8 mouse cellular contexts compared by ENCODE assay signal in genomic region chr8:119446211-119446989, GRCm38 (mm10). TPM values are rescaled to one million over a fixed set of nuclear protein-coding genes. Genes with fewer than 3 reads are reported as not detected.
A peak's percentile ranks its signal among the peaks of the same experiment; 100 is the strongest.
DNase-seq lines count a peak whose midpoint lies in the region; ATAC-seq and TF ChIP-seq lines count a peak whose summit lies in the region.

Necab2 (plus strand) TSS chr8:119446719.

- peak within 1 kb of the TSS; percentile 74 for H3K9ac ChIP-seq in intestine, embryonic 16.5 days (ENCODE audit: low read depth, low read length)

- peak; percentile 72 for ATAC-seq in intestine, embryonic 16.5 days
- ATAC-seq in erythroblast, adult 5-6 weeks (replicated peaks; ENCODE audit: low FRiP score, poor library complexity, severe bottlenecking): no peak

- peaks cover 7% of the 10 kb centered on the region for H3K4me1 ChIP-seq in cortical plate, adult 2 months (ENCODE audit: control insufficient read depth, insufficient read depth, low read length)
- H3K4me1 ChIP-seq in intestine, embryonic 16.5 days (ENCODE audit: control insufficient read depth, insufficient read depth, low read length): peaks cover 10% of the 10 kb centered on the region

- H3K27me3 ChIP-seq in intestine, embryonic 16.5 days (replicated peaks; ENCODE audit: control insufficient read depth, insufficient read depth, low read length): peaks cover 17% of the 10 kb centered on the region

- 2% methylated on average over 33 of the region's 52 CpGs for WGBS in intestine, embryonic 16.5 days

- DNase-seq in adipocyte (ENCODE audit: low spot score): peak; percentile 42
- peak; percentile 66 for DNase-seq in gastrocnemius, postnatal 25 days
- DNase-seq in left cerebral cortex, postnatal 25 days (ENCODE audit: low spot score in 2 of 2): peak; percentile 88
- DNase-seq in mesoderm, embryonic 11.5 days (ENCODE audit: low read depth, low spot score): peak; percentile 90
- peak; percentile 45 for DNase-seq in skeletal muscle tissue, adult 2 months (ENCODE audit: low read depth, low spot score)

- intact Hi-C loops in left cerebral cortex, postnatal 25 days (cut with DNase I): loop anchor here (1.0 to 10.0 kb wide), 5 partner anchors 52 to 328 kb away; partner anchors contain the start of genes Taf1c and Tldc1

- peak; percentile 59 for TF ChIP-seq CTCF in cortical plate, adult 2 months (IDR thresholded peaks at IDR 0.05; ENCODE audit: extremely low read depth, insufficient read depth, low read length)

- peak within 1 kb of the TSS; percentile 100 for H3K4me2 ChIP-seq in intestine, embryonic 16.5 days (ENCODE audit: low read depth, low read length)

- no peaks in the 10 kb centered on the region for H3K9me3 ChIP-seq in intestine, embryonic 16.5 days (ENCODE audit: control insufficient read depth, low read length)

- H3K27ac ChIP-seq in cortical plate, adult 2 months (ENCODE audit: insufficient read depth, low read length): peak within 1 kb of the TSS; percentile 37; the same call in 1 of the 2 replicates
- no peak within 1 kb of the TSS for H3K27ac ChIP-seq in intestine, embryonic 16.5 days (ENCODE audit: low read length)

- H3K4me3 ChIP-seq in cortical plate, adult 2 months (ENCODE audit: insufficient read depth, low read length): peak within 1 kb of the TSS; percentile 63
- H3K4me3 ChIP-seq in intestine, embryonic 16.5 days (ENCODE audit: low read length): peak within 1 kb of the TSS; percentile 68

- H3K36me3 ChIP-seq in intestine, embryonic 16.5 days (ENCODE audit: control insufficient read depth, insufficient read depth, low read length): no peaks in the 10 kb centered on the region

- TF ChIP-seq POLR2A in cortical plate, adult 2 months (IDR thresholded peaks at IDR 0.05; ENCODE audit: extremely low read depth, insufficient read depth, low read length): no peak

RNA-seq across cellular contexts. Expression of gene Necab2, which starts in this region (rescaled TPM):
- 31.9 and 48.3 TPM in 2 replicates for polyA plus RNA-seq in cortical plate, adult 2 months (2012; rRNA removed)
- under 1 TPM; 0.13 to 0.18 TPM for total RNA-seq in gastrocnemius, postnatal 25 days (2021)
- 1.3 and 1.6 TPM in 2 replicates for polyA plus RNA-seq in intestine, embryonic 16.5 days (2015; fragmentation: Nextera tagmentation; extraction: Ambion mirVana)
- total RNA-seq in left cerebral cortex, postnatal 25 days (2021): 10 to 100 TPM; 59.0 to 73.8 TPM
- total RNA-seq in erythroblast, adult 5-6 weeks (2015; ENCODE audit: low replicate concordance): not detected in 2 replicates
- not detected in 2 replicates for total RNA-seq in erythroblast, adult 5-6 weeks (2017; ENCODE audit: low replicate concordance)

Comparison
In these comparisons a context has a peak if more than half of its experiments do, and no peak if none do; other contexts are left out.
1. RNA of gene Necab2 (total RNA-seq): 59.0 to 73.8 TPM in left cerebral cortex, postnatal 25 days; 0.13 to 0.18 TPM in gastrocnemius, postnatal 25 days and not detected in erythroblast, adult 5-6 weeks; every median in the first group is over 10 times any median in the second.
2. RNA of gene Necab2 (polyA plus RNA-seq): 31.9 to 48.3 TPM in cortical plate, adult 2 months; 1.3 to 1.6 TPM in intestine, embryonic 16.5 days; every median in the first group is over 10 times any median in the second.
3. Peak in DNase-seq in gastrocnemius, postnatal 25 days; RNA of the gene not detected or under 1 TPM.
4. Peak in every context shown above with its lines, with median percentiles within 50 percentile points of each other: DNase-seq.